Mouse (Mus musculus): Measurements from ENCODE around the gene Gnai2.
"Not testable (repeated sequence)": the region's sequence is repeated elsewhere in the genome, so short reads cannot be mapped to it uniquely, and the experiment has no call there.

The Gnai2 gene

GRCm38 (mm10) chr9:107590773-107591060 is 44.5 kb downstream of the Gnai2 start:
- in situ Hi-C loops (cut with MboI, MseI): no loop called here

- in situ Hi-C loops (cut with MboI, MseI): no loop called here
Observed at GRCm38 (mm10) chr9:107590058-107590772, 45.0 kb downstream of the Gnai2 start.

GRCm38 (mm10) chr9:107587833-107588639 is 47.1 kb downstream of the Gnai2 start:
- in situ Hi-C loops (cut with MboI, MseI): no loop called here

- in situ Hi-C loops (cut with MboI, MseI): no loop called here
Observed at GRCm38 (mm10) chr9:107586974-107587832, 48.0 kb downstream of the Gnai2 start, which contains the start of gene Ifrd2. Gene Ifrd2 (plus strand): TSS chr9:107587642.

GRCm38 (mm10) chr9:107586504-107586903 is 48.7 kb downstream of the Gnai2 start:
- in situ Hi-C loops (cut with MboI, MseI): no loop called here

GRCm38 (mm10) chr9:107583174-107583573 is 52.0 kb downstream of the Gnai2 start:
- in situ Hi-C loops (cut with MboI, MseI): no loop called here

- in situ Hi-C loops (cut with MboI, MseI): no loop called here
Observed at GRCm38 (mm10) chr9:107582509-107583062, 52.6 kb downstream of the Gnai2 start.

GRCm38 (mm10) chr9:107581584-107581983 is 53.6 kb downstream of the Gnai2 start:
- in situ Hi-C loops (cut with MboI, MseI): no loop called here

GRCm38 (mm10) chr9:107580501-107581317 is 54.5 kb downstream of the Gnai2 start, which contains the start of gene Hyal3:
Gene Hyal3 (plus strand): TSS chr9:107580818.
- in situ Hi-C loops (cut with MboI, MseI): no loop called here

- in situ Hi-C loops (cut with MboI, MseI): no loop called here
Observed at GRCm38 (mm10) chr9:107579023-107579900, 55.9 kb downstream of the Gnai2 start.

GRCm38 (mm10) chr9:107578587-107578986 is 56.6 kb downstream of the Gnai2 start, which contains the start of gene Naa80:
Gene Naa80 (plus strand): TSS chr9:107578887.
- in situ Hi-C loops (cut with MboI, MseI): no loop called here

- in situ Hi-C loops (cut with MboI, MseI): no loop called here
Observed at GRCm38 (mm10) chr9:107577871-107578270, 57.3 kb downstream of the Gnai2 start.

GRCm38 (mm10) chr9:107576357-107577107 is 58.6 kb downstream of the Gnai2 start, which contains the start of gene Hyal1:
Gene Hyal1 (plus strand): TSS chr9:107576927.
- in situ Hi-C loops (cut with MboI, MseI): no loop called here

GRCm38 (mm10) chr9:107575579-107576356 is 59.4 kb downstream of the Gnai2 start:
- in situ Hi-C loops (cut with MboI, MseI): no loop called here

GRCm38 (mm10) chr9:107573774-107574173 is 61.4 kb downstream of the Gnai2 start:
- in situ Hi-C loops (cut with MboI, MseI): not testable (repeated sequence)

- in situ Hi-C loops (cut with MboI, MseI): no loop called here
Observed at GRCm38 (mm10) chr9:107572327-107572662, 62.9 kb downstream of the Gnai2 start.

GRCm38 (mm10) chr9:107571534-107572326 is 63.4 kb downstream of the Gnai2 start:
- in situ Hi-C loops (cut with MboI, MseI): no loop called here
